Mouse (Mus musculus) cortical plate, adult 2 months (tissue): ENCODE measurements around the gene Notch4. TPM values are rescaled to one million over a fixed set of nuclear protein-coding genes. Genes with fewer than 3 reads are reported as not detected.
A peak's percentile ranks its signal among the peaks of the same experiment; 100 is the strongest.

Experiments used
- H3K27ac ChIP-seq: fragments of 200-500 bp; 2 replicates; pipeline ENCODE4 v1.5.1; 2012; ENCODE audit warnings: low read length, control low read depth, inconsistent platforms; ENCODE audit not compliant: insufficient read depth
- H3K4me1 ChIP-seq: fragments of 200-500 bp; 2 replicates; pipeline ENCODE4 v1.6.1; 2011; ENCODE audit warnings: low read length; ENCODE audit not compliant: control insufficient read depth, insufficient read depth
- H3K4me3 ChIP-seq: fragments of 200-500 bp; 2 replicates; pipeline ENCODE4 v1.5.1; 2011; ENCODE audit warnings: mild to moderate bottlenecking, low read length, control low read depth; ENCODE audit not compliant: insufficient read depth
- CTCF ChIP-seq: fragments of 200-500 bp; IDR thresholded peaks from 2 replicates; pipeline ENCODE4 v1.5.1; 2011; ENCODE audit warnings: mild to moderate bottlenecking, control low read depth, low read length; ENCODE audit not compliant: insufficient read depth; ENCODE audit errors: extremely low read depth
- POLR2A ChIP-seq: fragments of 200-500 bp; IDR thresholded peaks from 2 replicates; pipeline ENCODE4 v1.6.1; 2011; ENCODE audit warnings: mild to moderate bottlenecking, low read length, control low read depth; ENCODE audit not compliant: insufficient read depth; ENCODE audit errors: extremely low read depth
- polyA plus RNA-seq: library from polyadenylated mRNA; depleted of rRNA; stranded (reverse); fragments of >200 nt; gene quantifications from 2 replicates; pipeline ENCODE4 v1.2.3, GENCODE M21; 2012

The Notch4 gene
- polyA plus RNA-seq, 1 experiment, result 3.4 TPM

DNA sequence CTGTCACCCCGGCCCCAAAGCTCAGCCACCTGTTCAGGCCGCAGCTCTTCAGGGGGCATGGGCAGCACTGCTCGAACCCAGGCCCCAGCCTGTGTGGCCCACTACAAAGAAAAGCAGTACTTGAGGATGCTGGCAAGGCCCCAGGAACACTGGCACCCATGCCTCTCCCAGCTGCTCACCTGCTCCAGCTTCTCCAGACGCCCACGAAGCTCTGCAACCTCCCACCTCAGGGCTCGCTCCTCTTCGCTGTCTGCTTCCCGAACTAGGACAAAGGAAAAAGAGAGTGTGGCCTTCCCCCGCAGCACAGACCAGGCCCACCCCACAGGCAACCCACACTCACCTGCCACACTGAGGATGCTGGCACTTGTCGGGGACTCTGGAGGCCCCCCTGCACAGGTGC is 49.8 kb downstream of the Notch4 start:
- Histone ChIP-seq H3K27ac (peak overlapping the region; percentile 27; the same call in 1 of the 2 replicates), H3K4me1 (peaks cover 4% of the 10 kb centered on the region), H3K4me3 (no peak overlapping the region)
- TF ChIP-seq POLR2A (0 out of 2 replicates have a peak, but pooled peaks have one; percentile 18), CTCF (no peak)

- no peak within 1 kb of the TSS for H3K4me3 ChIP-seq
- H3K27ac ChIP-seq, result 0 out of 2 replicates have a peak within 1 kb of the TSS, but pooled peaks have one; percentile 35
- peaks cover 3% of the 10 kb centered on the region for H3K4me1 ChIP-seq
- TF ChIP-seq POLR2A, result no peak
Measured at GRCm38 (mm10) chr17:34615871-34616270, 51.8 kb downstream of the Notch4 start, which contains the start of gene Egfl8. Gene Egfl8, minus strand, starts transcription at chr17:34615971.

GRCm38 (mm10) chr17:34618999-34619398 is 54.9 kb downstream of the Notch4 start:
- H3K4me1 ChIP-seq, result no peaks in the 10 kb centered on the region

GRCm38 (mm10) chr17:34621006-34621405 is 56.9 kb downstream of the Notch4 start:
- H3K27ac ChIP-seq, result no peak overlapping the region
- no peak for TF ChIP-seq POLR2A
- TF ChIP-seq CTCF, result no peak
- no peaks in the 10 kb centered on the region for H3K4me1 ChIP-seq
- H3K4me3 ChIP-seq, result no peak overlapping the region

More at GRCm38 (mm10) chr17:34618999-34619398, 54.9 kb downstream of the Notch4 start:
- Histone ChIP-seq H3K27ac (no peak overlapping the region), H3K4me3 (no peak overlapping the region)
- TF ChIP-seq CTCF, result peak; percentile 88
- TF ChIP-seq POLR2A, result no peak

GRCm38 (mm10) chr17:34623161-34623560 is 59.1 kb downstream of the Notch4 start:
- H3K4me3 ChIP-seq, result no peak overlapping the region
- no peaks in the 10 kb centered on the region; the same call in 1 of the 2 replicates for H3K4me1 ChIP-seq
- no peak overlapping the region for H3K27ac ChIP-seq
- no peak for TF ChIP-seq POLR2A
- TF ChIP-seq CTCF, result 0 out of 2 replicates have a peak, but pooled peaks have one; percentile 17

GRCm38 (mm10) chr17:34624981-34625380 is 60.9 kb downstream of the Notch4 start:
- Histone ChIP-seq H3K4me1 (peaks cover 5% of the 10 kb centered on the region; the same call in 1 of the 2 replicates), H3K27ac (no peak overlapping the region), H3K4me3 (no peak overlapping the region)
- TF ChIP-seq POLR2A, result no peak
- TF ChIP-seq CTCF, result no peak

GRCm38 (mm10) chr17:34626062-34626772 is 62.1 kb downstream of the Notch4 start:
- Histone ChIP-seq H3K4me3 (peak overlapping the region; percentile 75), H3K27ac (0 out of 2 replicates have a peak overlapping the region, but pooled peaks have one; percentile 55), H3K4me1 (peaks cover 5% of the 10 kb centered on the region; the same call in 1 of the 2 replicates)
- TF ChIP-seq CTCF (no peak), POLR2A (no peak)

DNA sequence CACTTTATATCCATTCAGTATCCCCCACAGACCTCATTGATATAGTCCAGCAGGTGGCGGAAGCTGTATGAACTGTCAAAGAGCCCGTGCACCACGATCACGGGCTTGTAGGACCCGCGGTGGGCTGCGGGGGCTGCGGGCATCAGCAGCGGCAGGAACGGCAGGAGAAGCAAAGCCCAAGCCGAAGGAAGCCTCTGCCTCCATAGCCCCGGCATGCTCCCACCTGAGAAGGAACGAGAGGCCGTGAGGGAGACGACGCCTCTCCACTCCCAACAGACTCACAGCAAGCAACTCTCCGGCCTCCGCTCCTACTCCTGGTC is 62.7 kb downstream of the Notch4 start:
- TF ChIP-seq POLR2A (no peak), CTCF (peak; percentile 38)
- H3K4me3 ChIP-seq, result peak overlapping the region; percentile 75
- peak overlapping the region; percentile 55 for H3K27ac ChIP-seq
- H3K4me1 ChIP-seq, result peaks cover 5% of the 10 kb centered on the region; the same call in 1 of the 2 replicates

DNA sequence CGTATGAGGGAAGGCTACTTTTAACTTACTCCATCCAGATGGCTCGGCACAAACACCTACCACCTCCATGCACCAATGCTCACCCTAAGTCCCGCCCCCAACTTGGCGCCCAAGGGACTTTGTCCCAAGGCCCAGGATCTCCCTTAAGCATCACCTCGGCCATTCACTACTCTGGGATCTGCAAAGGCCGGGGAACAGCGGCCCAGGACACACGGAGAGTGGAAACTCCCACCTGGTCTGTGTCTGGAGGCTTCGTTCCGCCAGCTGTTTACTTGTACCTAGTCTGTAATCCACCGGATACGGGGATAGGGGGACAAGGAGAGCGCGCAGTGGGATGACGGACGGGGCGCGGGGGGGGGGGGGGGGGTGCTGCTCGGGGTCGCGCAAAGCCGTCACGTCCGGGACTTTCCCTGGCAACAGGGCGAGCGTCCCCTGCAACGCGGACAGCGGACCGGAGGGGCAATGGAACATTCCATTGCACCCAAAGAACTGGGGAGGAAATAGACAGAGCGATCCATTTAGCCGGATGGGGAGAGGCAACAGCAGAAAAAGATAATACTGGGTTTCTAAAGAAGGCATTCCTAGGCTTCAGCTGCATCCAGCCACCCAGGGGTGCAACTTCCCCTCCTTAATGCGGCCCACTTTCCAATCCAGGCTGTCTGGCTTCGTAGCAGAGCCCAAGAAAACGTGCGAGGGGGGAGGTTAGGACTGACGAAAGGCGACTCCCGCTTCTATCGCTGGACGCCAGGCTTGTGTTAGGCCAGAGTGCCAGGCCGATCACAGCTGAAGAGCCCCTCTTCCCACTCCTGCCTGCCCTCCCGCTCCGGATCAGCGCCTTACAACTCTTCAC is 63.2 kb downstream of the Notch4 start:
- Histone ChIP-seq H3K4me3 (peak overlapping the region; percentile 75), H3K27ac (peak overlapping the region; percentile 97), H3K4me1 (peaks cover 5% of the 10 kb centered on the region; the same call in 1 of the 2 replicates)
- peak; percentile 81 for TF ChIP-seq POLR2A
- no peak for TF ChIP-seq CTCF
